Mouse (Mus musculus) left cerebral cortex, adult 18-20 months (tissue): ENCODE measurements at regions not wholly inside any gene's neighbourhood (a gene's known extent, or its start where the extent isn't known, plus 50 kb on each side); places are given as distances from the start of the nearest gene placed in this dataset.

Experiments
- DNase-seq, 2 experiments: peaks; one replicate each; pipeline ENCODE4 v3.0.0; 2021 to 2022; ENCODE audit warnings: low spot score in 2 of 2, mixed read lengths in 1 of 2

- DNase-seq, result peak in 1 of 2 experiments; percentile 0
Measured at GRCm38 (mm10) chrY:43923126-43923525, 341.1 kb downstream of the Gm21739 start.
